Mouse (Mus musculus) spleen, adult 2 months (tissue): ENCODE data around the gene Gm9821. TPM values are rescaled to one million over a fixed set of nuclear protein-coding genes. Genes with fewer than 3 reads are reported as not detected.
A peak's percentile ranks its signal among the peaks of the same experiment; 100 is the strongest.

Source experiments
- DNase-seq, 2 experiments: peaks; one replicate each; pipeline versions ENCODE4 v3.0.0 to v3.0.0-alpha.2; 2012 to 2021; ENCODE audit warnings: low spot score in 2 of 2, low read depth in 1 of 2
- H3K27ac ChIP-seq: fragments of 200-500 bp; 2 replicates; pipeline ENCODE4 v1.5.1; 2012; ENCODE audit warnings: low read length, inconsistent platforms; ENCODE audit not compliant: insufficient read depth
- H3K27me3 ChIP-seq: fragments of 200-500 bp; 2 replicates; pipeline ENCODE4 v1.6.1; 2012; ENCODE audit warnings: mild to moderate bottlenecking, moderate library complexity, low read length, inconsistent platforms; ENCODE audit not compliant: control insufficient read depth, insufficient read depth
- H3K36me3 ChIP-seq: fragments of 200-500 bp; 2 replicates; pipeline ENCODE4 v1.6.1; 2012; ENCODE audit warnings: mild to moderate bottlenecking, low read length, inconsistent platforms; ENCODE audit not compliant: control insufficient read depth, insufficient read depth
- H3K4me1 ChIP-seq: fragments of 200-500 bp; 2 replicates; pipeline ENCODE4 v1.6.1; 2011; ENCODE audit warnings: inconsistent platforms; ENCODE audit not compliant: control insufficient read depth, insufficient read depth, insufficient read length
- H3K4me3 ChIP-seq: fragments of 200-500 bp; 2 replicates; pipeline ENCODE4 v1.5.1; 2011; ENCODE audit warnings: mild to moderate bottlenecking, inconsistent platforms; ENCODE audit not compliant: insufficient read depth, insufficient read length; ENCODE audit errors: extremely low read depth
- CTCF ChIP-seq: fragments of 200-500 bp; IDR thresholded peaks from 2 replicates; pipeline ENCODE4 v1.5.1; 2011; ENCODE audit warnings: mild to moderate bottlenecking, inconsistent platforms; ENCODE audit not compliant: insufficient read depth, insufficient read length, insufficient replicate concordance; ENCODE audit errors: extremely low read depth
- POLR2A ChIP-seq: fragments of 200-500 bp; IDR thresholded peaks from 2 replicates; pipeline ENCODE4 v1.6.1; 2011; ENCODE audit warnings: low read depth, low read length, inconsistent platforms
- WGBS: fragments of 180-500 bp; shearing (Covaris S2); methylation state at CpG from one replicate; pipeline ENCODE4 v1.1.7; 2018; 5-methylcytosine and 5-hydroxymethylcytosine counted together
- polyA plus RNA-seq: library from polyadenylated mRNA; depleted of rRNA; stranded (reverse); fragments of >200 nt; gene quantifications from 2 replicates; pipeline ENCODE4 v1.2.3, GENCODE M21; 2012

The Gm9821 gene
- polyA plus RNA-seq, 1 experiment = not detected

DNA sequence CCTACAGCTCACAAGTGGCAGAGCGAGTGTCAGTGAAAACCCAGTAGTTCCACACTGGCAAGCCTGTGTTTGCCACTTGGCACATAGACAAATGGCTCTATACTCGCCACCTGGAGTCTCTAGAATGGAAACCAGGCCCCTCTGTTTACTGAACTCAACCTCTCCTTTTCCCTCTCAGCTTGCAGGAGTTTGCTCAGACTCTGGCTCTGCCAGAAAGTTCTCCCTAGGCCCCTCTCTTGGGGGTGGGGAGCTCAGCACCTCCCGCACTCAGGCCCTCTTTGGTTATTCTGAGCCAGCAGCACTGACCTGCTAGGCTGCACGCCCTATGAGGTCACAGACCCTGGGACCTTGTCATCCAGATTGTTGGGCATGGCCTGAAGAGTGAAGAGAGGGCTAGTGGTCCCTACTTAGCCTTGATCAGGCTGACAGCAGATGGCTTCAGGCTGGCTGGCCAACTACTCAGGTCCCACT lies 9.7 kb downstream of the Gm9821 start:
- no peak for DNase-seq
- WGBS = 79% methylated on average over 4 of the region's 4 CpGs
- TF ChIP-seq POLR2A = no peak
- no peak overlapping the region; the same call in 1 of the 2 replicates for H3K27ac ChIP-seq
- H3K36me3 ChIP-seq = peaks cover 1% of the 10 kb centered on the region
- H3K27me3 ChIP-seq = no peaks in the 10 kb centered on the region
- H3K4me3 ChIP-seq = no peak overlapping the region
- H3K4me1 ChIP-seq = peaks cover 39% of the 10 kb centered on the region

- WGBS = 56% methylated on average over 6 of the region's 6 CpGs
- H3K36me3 ChIP-seq = peaks cover 1% of the 10 kb centered on the region
- H3K4me3 ChIP-seq = no peak overlapping the region
- no peak overlapping the region for H3K27ac ChIP-seq
- TF ChIP-seq CTCF = no peak
- TF ChIP-seq POLR2A = no peak
- no peaks in the 10 kb centered on the region for H3K27me3 ChIP-seq
- peaks cover 38% of the 10 kb centered on the region for H3K4me1 ChIP-seq
- DNase-seq = no peak
Measured at GRCm38 (mm10) chr2:91955875-91956274, 10.4 kb downstream of the Gm9821 start.

DNA sequence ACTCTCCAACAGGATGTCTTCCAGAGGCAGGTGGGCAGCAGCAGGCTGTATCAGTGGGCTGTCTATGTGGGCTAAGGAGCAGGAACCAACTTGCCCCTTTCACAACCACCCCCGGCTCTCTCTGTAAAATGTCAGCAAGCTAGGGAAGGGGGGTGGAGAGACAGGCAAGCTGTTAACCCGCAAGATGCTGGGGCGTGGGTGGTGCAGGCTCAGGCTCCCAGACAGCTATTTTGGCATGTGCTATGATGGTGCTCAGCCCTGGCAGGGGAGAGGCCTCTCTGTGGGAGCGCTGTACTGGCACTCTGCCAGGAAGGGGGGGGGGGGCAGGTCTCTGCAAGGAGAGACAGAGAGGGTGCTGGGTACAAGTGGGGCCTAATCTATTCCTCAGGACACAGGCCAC lies 11.6 kb downstream of the Gm9821 start:
- no peak for DNase-seq
- peaks cover 1% of the 10 kb centered on the region for H3K36me3 ChIP-seq
- 8% methylated on average over 4 of the region's 4 CpGs for WGBS
- H3K4me1 ChIP-seq = peaks cover 45% of the 10 kb centered on the region
- TF ChIP-seq CTCF (no peak), POLR2A (no peak)
- H3K27me3 ChIP-seq = no peaks in the 10 kb centered on the region
- no peak overlapping the region for H3K4me3 ChIP-seq
- H3K27ac ChIP-seq = 0 out of 2 replicates have a peak overlapping the region, but pooled peaks have one; percentile 12

DNA sequence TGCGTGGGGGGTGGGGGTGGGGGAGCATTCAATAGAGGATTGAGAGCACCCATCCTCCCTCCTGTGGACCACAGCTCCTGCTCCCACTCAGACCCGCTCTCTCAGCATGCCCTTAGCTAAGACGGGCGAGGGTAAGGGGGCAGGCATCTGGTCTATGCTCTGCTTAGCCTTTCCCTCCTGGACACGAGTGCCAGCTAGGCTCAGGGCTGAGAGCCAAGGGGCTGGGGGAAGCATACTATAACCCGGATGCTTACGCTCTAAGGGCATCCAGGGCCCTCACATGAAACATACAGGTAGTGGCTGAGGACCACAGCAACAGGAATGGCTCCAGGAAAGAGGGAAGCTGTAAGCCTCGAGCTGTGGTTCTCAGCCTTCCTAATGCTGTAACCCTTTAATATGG lies 12.5 kb downstream of the Gm9821 start:
- WGBS = 82% methylated on average over 8 of the region's 8 CpGs
- DNase-seq = no peak
- H3K4me3 ChIP-seq = no peak overlapping the region
- peaks cover 1% of the 10 kb centered on the region for H3K36me3 ChIP-seq
- no peaks in the 10 kb centered on the region for H3K27me3 ChIP-seq
- TF ChIP-seq POLR2A (no peak), CTCF (no peak)
- peaks cover 45% of the 10 kb centered on the region for H3K4me1 ChIP-seq
- no peak overlapping the region; the same call in 1 of the 2 replicates for H3K27ac ChIP-seq

DNA sequence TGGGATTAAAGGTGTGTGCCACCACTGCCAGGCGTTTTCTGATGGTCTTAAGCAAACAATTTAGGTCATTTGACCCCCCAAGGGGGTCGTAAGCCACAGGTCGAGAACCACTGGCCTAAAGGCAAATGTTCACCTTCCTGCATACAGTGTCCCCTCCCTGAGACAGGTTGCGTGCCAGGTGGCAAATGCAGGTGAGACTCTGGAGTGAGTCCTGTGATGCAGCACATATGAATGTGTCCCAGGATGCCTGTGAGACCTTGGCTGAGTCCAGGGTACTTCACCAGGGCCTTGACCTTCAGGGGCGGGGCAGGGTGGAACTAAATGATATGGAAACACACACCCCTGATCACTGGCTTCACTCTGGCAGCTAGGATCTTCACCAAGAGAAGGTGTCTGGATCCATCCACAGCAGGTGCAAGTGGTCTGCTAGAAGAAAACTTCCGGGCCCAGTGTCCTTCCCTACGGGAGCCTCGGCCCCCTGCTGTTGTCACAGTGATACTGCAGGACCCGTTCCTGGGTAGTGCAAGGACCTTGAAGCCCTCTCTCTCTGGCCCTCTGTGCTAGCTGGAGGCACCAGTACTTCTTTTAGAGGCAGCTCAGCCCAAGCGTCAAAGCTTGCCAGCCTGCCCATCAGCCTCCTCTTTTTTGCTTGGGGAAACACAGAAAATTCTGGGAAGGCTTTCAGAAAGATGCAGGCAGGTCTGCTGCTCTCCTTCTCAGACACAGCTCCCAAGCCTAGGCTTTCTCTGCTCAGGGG lies 13.4 kb downstream of the Gm9821 start:
- TF ChIP-seq POLR2A (no peak), CTCF (peak; percentile 72; the same call in 1 of the 2 replicates)

DNA sequence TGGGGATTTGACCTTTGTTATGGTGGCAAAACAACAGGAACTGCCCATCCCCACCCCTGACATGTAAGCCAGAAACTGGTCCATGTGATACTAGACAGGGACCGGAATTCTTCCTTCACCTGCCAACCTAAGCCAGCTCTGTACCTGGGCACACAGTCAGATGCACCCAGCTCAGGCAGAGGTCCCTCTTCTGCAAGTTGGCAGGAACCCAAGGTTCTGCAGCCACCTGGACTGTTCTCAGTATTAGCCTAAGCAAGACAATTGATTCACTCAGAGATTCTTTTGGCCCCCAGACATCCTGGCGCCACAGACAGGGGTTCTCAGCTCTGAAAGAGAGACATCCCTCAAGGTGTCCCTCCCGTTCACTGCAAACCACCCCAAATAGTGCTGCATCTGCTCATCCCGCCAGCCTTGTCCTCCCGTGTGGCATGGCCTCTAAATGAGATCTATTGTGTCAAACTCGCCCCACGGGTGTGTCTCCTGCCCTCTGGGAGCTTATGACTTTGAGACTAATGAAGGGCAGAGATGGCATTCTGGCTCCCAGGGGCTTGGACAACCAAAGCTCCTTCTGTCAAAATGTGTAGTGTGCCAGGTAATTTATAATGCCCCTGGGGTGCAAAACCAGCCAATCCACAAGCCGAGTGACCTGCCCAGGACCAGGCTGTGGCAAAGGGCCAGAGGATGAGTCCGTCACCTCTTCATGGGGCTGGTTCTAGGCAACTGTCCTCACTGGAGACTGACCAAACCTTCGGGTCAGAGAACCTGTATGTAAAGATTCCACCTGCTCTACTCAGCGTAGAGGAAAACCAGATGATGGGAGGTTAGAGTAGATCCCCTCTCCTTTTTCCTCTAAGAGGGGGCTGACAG lies 14.3 kb downstream of the Gm9821 start:
- Histone ChIP-seq H3K36me3 (peaks cover 1% of the 10 kb centered on the region), H3K4me3 (no peak overlapping the region), H3K27me3 (no peaks in the 10 kb centered on the region), H3K4me1 (peaks cover 52% of the 10 kb centered on the region), H3K27ac (peak overlapping the region; percentile 58; the same call in 1 of the 2 replicates)
- WGBS = 73% methylated on average over 11 of the region's 11 CpGs
- TF ChIP-seq POLR2A (no peak), CTCF (no peak)
- DNase-seq = no peak

More for the DNA sequence above, 13.4 kb downstream of the Gm9821 start:
- Histone ChIP-seq H3K4me3 (no peak overlapping the region), H3K27me3 (no peaks in the 10 kb centered on the region), H3K4me1 (peaks cover 46% of the 10 kb centered on the region), H3K36me3 (peaks cover 1% of the 10 kb centered on the region), H3K27ac (no peak overlapping the region)
- DNase-seq = peak in 1 of 2 experiments; percentile 45
- 45% methylated on average over 10 of the region's 10 CpGs for WGBS

DNA sequence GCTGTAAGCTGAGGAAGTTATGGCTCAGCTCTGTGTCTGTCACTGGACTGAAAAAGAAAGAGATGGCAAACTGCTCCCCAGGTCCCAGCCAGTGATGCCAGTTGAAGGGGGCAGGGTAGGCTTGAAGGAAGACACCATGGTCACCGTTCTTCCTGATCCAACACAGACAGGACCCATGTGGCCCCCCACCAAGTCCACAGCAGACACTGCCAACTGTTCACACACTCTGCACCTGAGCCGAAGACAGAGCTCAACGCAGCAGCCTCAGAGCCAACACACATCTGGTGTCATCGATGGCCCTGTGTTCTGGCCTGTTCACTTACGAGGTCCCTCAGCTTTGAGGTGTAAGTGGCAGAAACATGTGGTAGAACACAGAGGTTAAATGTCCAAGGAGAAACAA lies 15.0 kb downstream of the Gm9821 start:
- peak overlapping the region; percentile 58 for H3K27ac ChIP-seq
- peaks cover 1% of the 10 kb centered on the region for H3K36me3 ChIP-seq
- H3K27me3 ChIP-seq = no peaks in the 10 kb centered on the region
- WGBS = 81% methylated on average over 5 of the region's 5 CpGs
- H3K4me1 ChIP-seq = peaks cover 51% of the 10 kb centered on the region
- H3K4me3 ChIP-seq = no peak overlapping the region
- TF ChIP-seq POLR2A (no peak), CTCF (no peak)
- no peak for DNase-seq
